Mouse (Mus musculus) embryo, embryonic 11.5 days (tissue): ENCODE measurements around the gene Dgkz.

ENCODE experiments used
- DNase-seq: peaks from one replicate; pipeline ENCODE4 v3.0.0-alpha.2; 2012; ENCODE audit warnings: low read depth, low spot score

The Dgkz gene

GRCm38 (mm10) chr2:91996006-91996405, 20.3 kb upstream of the Dgkz start:
- no peak for DNase-seq

GRCm38 (mm10) chr2:91993409-91993808, 17.7 kb upstream of the Dgkz start:
- DNase-seq: no peak

GRCm38 (mm10) chr2:91989750-91990149, 14.1 kb upstream of the Dgkz start:
- no peak for DNase-seq

- DNase-seq: peak; percentile 81
Measured at GRCm38 (mm10) chr2:91987542-91987941, 11.9 kb upstream of the Dgkz start.

GRCm38 (mm10) chr2:91986071-91986470, 10.4 kb upstream of the Dgkz start:
- no peak for DNase-seq

- DNase-seq: no peak
Measured at GRCm38 (mm10) chr2:91984906-91985525, 9.4 kb upstream of the Dgkz start.

GRCm38 (mm10) chr2:91984439-91984838, 8.8 kb upstream of the Dgkz start:
- DNase-seq: peak; percentile 67

GRCm38 (mm10) chr2:91980830-91981229, 5.2 kb upstream of the Dgkz start:
- DNase-seq: no peak

- DNase-seq: no peak
Measured at GRCm38 (mm10) chr2:91980245-91980644, 4.6 kb upstream of the Dgkz start.

GRCm38 (mm10) chr2:91978547-91978946, 2.9 kb upstream of the Dgkz start:
- DNase-seq: no peak

- no peak for DNase-seq
Measured at GRCm38 (mm10) chr2:91977960-91978359, 2.3 kb upstream of the Dgkz start.

- no peak for DNase-seq
Measured at GRCm38 (mm10) chr2:91973416-91974135, 2.1 kb downstream of the Dgkz start.

- no peak for DNase-seq
Measured at GRCm38 (mm10) chr2:91972121-91972566, 3.5 kb downstream of the Dgkz start.

- DNase-seq: no peak
Measured at GRCm38 (mm10) chr2:91971231-91972097, 4.2 kb downstream of the Dgkz start.

- no peak for DNase-seq
Measured at GRCm38 (mm10) chr2:91967962-91968361, 7.7 kb downstream of the Dgkz start.

- no peak for DNase-seq
Measured at GRCm38 (mm10) chr2:91966367-91966766, 9.3 kb downstream of the Dgkz start.

- DNase-seq: no peak
Measured at GRCm38 (mm10) chr2:91965417-91965816, 10.2 kb downstream of the Dgkz start.

- DNase-seq: no peak
Measured at GRCm38 (mm10) chr2:91964610-91965204, 11.0 kb downstream of the Dgkz start.

GRCm38 (mm10) chr2:91963443-91963932, 12.2 kb downstream of the Dgkz start:
- peak; percentile 89 for DNase-seq

- DNase-seq: no peak
Measured at GRCm38 (mm10) chr2:91962864-91963401, 12.7 kb downstream of the Dgkz start.
